Mouse (Mus musculus) lung, adult 2 months (tissue): ENCODE measurements at regions not wholly inside any gene's neighbourhood (a gene's known extent, or its start where the extent isn't known, plus 50 kb on each side); places are given as distances from the start of the nearest gene placed in this dataset.
"Not testable (repeated sequence)": the region's sequence is repeated elsewhere in the genome, so short reads cannot be mapped to it uniquely, and the experiment has no call there.

Experiments
- DNase-seq: peaks from one replicate; pipeline ENCODE4 v3.0.0; 2022
- H3K4me1 ChIP-seq: fragments of 200-500 bp; 2 replicates; pipeline ENCODE4 v1.6.1; 2011; ENCODE audit warnings: low read length; ENCODE audit not compliant: control insufficient read depth, insufficient read depth
- H3K4me3 ChIP-seq: fragments of 200-500 bp; replicated peaks from 2 replicates; pipeline ENCODE3; 2011; ENCODE audit warnings: low read depth, mild to moderate bottlenecking, control low read depth, low read length; ENCODE audit errors: extremely low read depth
- whole genome bisulfite sequencing: fragments of 180-500 bp; shearing (Covaris S2); methylation state at CpG from one replicate; pipeline ENCODE4 v1.1.7; 2018; 5-methylcytosine and 5-hydroxymethylcytosine counted together

- not testable (repeated sequence) for H3K4me1 ChIP-seq
- H3K4me3 ChIP-seq, result peak overlapping the region; percentile 79
- 1% methylated on average over 13 of the region's 13 CpGs for WGBS
- DNase-seq, result peak; percentile 86
Measured at GRCm38 (mm10) chr17:17293932-17294534, 80.1 kb upstream of the Riok2 start.

- 0% methylated on average over 1 of the region's 1 CpGs for WGBS
- H3K4me1 ChIP-seq, H3K4me3 ChIP-seq, DNase-seq: not testable (repeated sequence)
Measured at GRCm38 (mm10) chr17:17295037-17295436, 79.1 kb upstream of the Riok2 start.

- not testable (repeated sequence) for H3K4me3 ChIP-seq, DNase-seq, H3K4me1 ChIP-seq
- 97% methylated on average over 10 of the region's 10 CpGs for WGBS
Measured at GRCm38 (mm10) chr17:17303496-17303895, 70.6 kb upstream of the Riok2 start.
